Mouse (Mus musculus) E14TG2a.4 (cell line): ENCODE measurements around the gene Olfr17.
"Not testable (repeated sequence)": the region's sequence is repeated elsewhere in the genome, so short reads cannot be mapped to it uniquely, and the experiment has no call there.

Experiments
- H3K27me3 ChIP-seq: 2 replicates; pipeline ENCODE4 v1.6.1; 2014; ENCODE audit warnings: low read length, control low read depth; ENCODE audit not compliant: insufficient read depth
- H3K36me3 ChIP-seq: 2 replicates; pipeline ENCODE4 v1.6.1; 2014; ENCODE audit warnings: low read length, control low read depth; ENCODE audit not compliant: insufficient read depth
- H3K4me1 ChIP-seq: replicated peaks from 2 replicates; pipeline ENCODE4 v1.6.1; 2014; ENCODE audit warnings: low read depth, low read length, control low read depth
- H3K4me3 ChIP-seq: replicated peaks from 2 replicates; pipeline ENCODE4 v1.5.1; 2014; ENCODE audit warnings: mild to moderate bottlenecking, low read length
- H3K9me3 ChIP-seq: 2 replicates; pipeline ENCODE4 v1.6.1; 2014; ENCODE audit warnings: low read length, control low read depth
- CTCF ChIP-seq: conservative IDR thresholded peaks from 2 replicates; pipeline ENCODE4 v1.5.1; 2014; ENCODE audit warnings: low read length
- NANOG ChIP-seq: IDR thresholded peaks from 2 replicates; pipeline ENCODE4 v1.6.1; 2014; ENCODE audit warnings: borderline replicate concordance, low read length, mixed read lengths
- POU5F1 ChIP-seq: IDR thresholded peaks from 2 replicates; pipeline ENCODE4 v1.6.1; 2014; ENCODE audit warnings: low read length, borderline replicate concordance

Gene Olfr17

DNA sequence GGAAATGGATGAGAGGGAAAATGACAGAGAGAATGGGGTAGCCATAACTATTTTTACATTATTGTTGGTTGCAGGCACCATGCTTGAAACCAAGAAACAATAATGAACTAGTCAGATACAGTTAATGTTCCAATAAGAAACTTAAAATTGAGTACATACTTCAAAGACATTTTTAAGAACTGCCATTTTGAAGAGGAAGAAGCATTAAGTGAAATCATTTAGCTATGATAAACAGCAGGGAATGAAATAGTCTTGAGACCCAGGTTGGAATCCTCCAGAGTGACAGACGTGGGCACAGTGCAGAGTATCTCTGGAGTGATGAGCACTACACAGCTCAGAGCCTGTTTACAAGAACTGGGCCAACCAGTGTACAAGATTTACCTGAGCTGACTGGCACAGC is at the start of gene Olfr17:
Gene Olfr17 (plus strand): TSS at position 301 of the 400 bp plus-strand sequence.
- TF ChIP-seq NANOG (no peak), POU5F1 (no peak), CTCF (no peak)
- no peak within 1 kb of the TSS for H3K4me3 ChIP-seq
- H3K36me3 ChIP-seq = no peaks in the 10 kb centered on the region
- H3K4me1 ChIP-seq = no peaks in the 10 kb centered on the region
- no peaks in the 10 kb centered on the region for H3K27me3 ChIP-seq
- H3K9me3 ChIP-seq = no peaks in the 10 kb centered on the region

GRCm38 (mm10) chr7:107044407-107044806 is 48.6 kb upstream of the Olfr17 start:
- no peaks in the 10 kb centered on the region for H3K36me3 ChIP-seq
- no peaks in the 10 kb centered on the region for H3K4me1 ChIP-seq
- H3K27me3 ChIP-seq = no peaks in the 10 kb centered on the region
- TF ChIP-seq NANOG = no peak
- no peak for TF ChIP-seq POU5F1
- TF ChIP-seq CTCF = no peak
- H3K4me3 ChIP-seq = no peak overlapping the region
- H3K9me3 ChIP-seq = no peaks in the 10 kb centered on the region

GRCm38 (mm10) chr7:107045833-107046232 is 47.2 kb upstream of the Olfr17 start:
- Histone ChIP-seq H3K36me3 (no peaks in the 10 kb centered on the region), H3K27me3 (no peaks in the 10 kb centered on the region), H3K9me3 (no peaks in the 10 kb centered on the region), H3K4me3 (no peak overlapping the region), H3K4me1 (no peaks in the 10 kb centered on the region)
- TF ChIP-seq CTCF (peak; percentile 50), POU5F1 (no peak)

DNA sequence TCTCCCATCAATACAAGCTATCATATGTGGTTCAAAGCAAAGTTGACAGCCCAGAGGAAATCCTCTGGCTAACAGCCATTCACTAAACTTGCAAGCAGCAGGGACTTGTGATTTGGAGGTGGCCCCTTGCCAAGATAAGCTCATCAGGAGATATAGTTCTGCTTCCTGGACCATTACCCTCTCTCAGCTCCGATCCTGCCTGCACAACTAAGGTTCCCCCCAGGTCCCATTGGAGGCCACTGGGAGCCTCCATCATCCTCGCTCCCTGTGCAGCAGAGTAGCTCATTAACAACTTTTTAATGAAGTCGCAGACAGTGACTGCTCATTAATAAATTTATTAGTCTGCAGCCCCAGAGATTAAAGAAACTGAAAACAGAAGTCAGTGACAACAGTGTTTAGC is 45.4 kb upstream of the Olfr17 start:
- Histone ChIP-seq H3K36me3 (no peaks in the 10 kb centered on the region), H3K9me3 (no peaks in the 10 kb centered on the region), H3K27me3 (no peaks in the 10 kb centered on the region), H3K4me1 (no peaks in the 10 kb centered on the region), H3K4me3 (no peak overlapping the region)
- TF ChIP-seq POU5F1 = no peak
- no peak for TF ChIP-seq NANOG
- no peak for TF ChIP-seq CTCF

- Histone ChIP-seq H3K4me1 (no peaks in the 10 kb centered on the region), H3K9me3 (peaks cover 5% of the 10 kb centered on the region; the same call in 1 of the 2 replicates), H3K4me3 (no peak within 1 kb of the TSS), H3K27me3 (no peaks in the 10 kb centered on the region), H3K36me3 (no peaks in the 10 kb centered on the region)
- no peak for TF ChIP-seq POU5F1
Observed at GRCm38 (mm10) chr7:107070681-107071080, 22.3 kb upstream of the Olfr17 start, which contains the start of gene Olfr714. Olfr714 (plus strand) TSS chr7:107070981.

DNA sequence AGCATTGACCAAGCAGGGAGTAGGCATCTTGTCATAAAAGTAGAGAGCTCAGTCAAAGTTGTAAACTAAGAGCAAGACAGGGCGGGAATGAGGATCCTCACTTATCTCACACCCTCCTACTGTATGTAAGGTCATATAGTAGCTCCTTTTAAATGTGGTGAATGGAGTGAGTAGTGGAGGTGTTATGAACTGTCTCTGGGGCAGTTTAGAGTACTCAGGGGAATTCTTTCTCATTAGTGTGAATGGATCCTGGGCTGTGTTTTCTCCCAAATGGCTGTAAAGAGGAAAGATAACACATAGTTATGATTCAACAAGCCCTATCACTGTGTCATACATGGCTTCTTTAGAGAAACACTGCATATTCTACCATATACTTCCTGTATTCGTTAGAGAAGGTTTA is 17.2 kb downstream of the Olfr17 start, which contains the start of gene Olfr715b:
Gene Olfr715b (minus strand): TSS at position 101 of the 400 bp plus-strand sequence.
- not testable (repeated sequence) for H3K36me3 ChIP-seq, H3K27me3 ChIP-seq, H3K4me3 ChIP-seq, H3K4me1 ChIP-seq, H3K9me3 ChIP-seq

DNA sequence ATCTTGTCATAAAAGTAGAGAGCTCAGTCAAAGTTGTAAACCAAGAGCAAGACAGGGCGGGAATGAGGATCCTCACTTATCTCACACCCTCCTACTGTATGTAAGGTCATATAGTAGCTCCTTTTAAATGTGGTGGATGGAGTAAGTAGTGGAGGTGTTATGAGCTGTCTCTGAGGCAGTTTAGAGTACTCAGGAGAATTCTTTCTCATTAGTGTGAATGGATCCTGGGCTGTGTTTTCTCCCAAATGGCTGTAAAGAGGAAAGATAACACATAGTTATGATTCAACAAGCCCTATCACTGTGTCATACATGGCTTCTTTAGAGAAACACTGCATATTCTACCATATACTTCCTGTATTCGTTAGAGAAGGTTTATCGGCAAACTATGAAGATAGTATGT is 38.0 kb downstream of the Olfr17 start, which contains the start of gene Olfr715:
Gene Olfr715 (minus strand): TSS at position 101 of the 400 bp plus-strand sequence.
- H3K27me3 ChIP-seq, H3K36me3 ChIP-seq, H3K4me1 ChIP-seq, H3K4me3 ChIP-seq, H3K9me3 ChIP-seq: not testable (repeated sequence)

- not testable (repeated sequence) for H3K4me1 ChIP-seq, H3K4me3 ChIP-seq, H3K27me3 ChIP-seq, H3K9me3 ChIP-seq, H3K36me3 ChIP-seq
Observed at GRCm38 (mm10) chr7:107138027-107138426, 45.0 kb downstream of the Olfr17 start, which contains the start of gene Olfr716. Olfr716 (plus strand) TSS chr7:107138327.
